ENCODE assay signal across 24 mouse cellular contexts in the genomic region with DNA sequence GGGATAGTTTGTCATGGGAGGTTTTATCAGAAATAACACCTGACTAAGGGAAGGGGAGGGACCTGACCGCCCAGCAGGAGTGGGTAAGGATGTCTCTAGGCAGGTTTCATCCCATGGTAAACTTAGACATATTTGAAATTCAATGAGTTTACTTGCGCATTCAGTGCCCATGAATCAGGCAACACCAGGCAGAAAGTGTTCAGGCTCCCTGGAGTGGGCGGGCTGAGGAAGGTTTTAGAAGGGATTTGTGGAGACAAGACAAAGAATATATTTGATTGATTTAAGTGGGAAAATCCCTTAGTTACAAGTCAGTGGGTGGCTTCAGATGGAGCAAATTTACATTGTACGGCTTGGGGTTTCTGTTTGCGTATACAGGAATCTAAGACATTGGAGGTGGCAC. TPM values are rescaled to one million over a fixed set of nuclear protein-coding genes. Genes with fewer than 3 reads are reported as not detected.
"Had no signal": no experiment of that assay in that cellular context is flagged by ENCODE, and none has a peak within 500 bp of the region (broad histone marks: within the 10 kb centered on the region; RNA-seq: fewer than 3 reads in every experiment).

No protein-coding gene starts in this region.

- H3K4me1 ChIP-seq: neural tube, embryonic 13.5 days had no signal

- H3K9ac ChIP-seq: liver, embryonic 15.5 days; neural tube, embryonic 13.5 days; stomach, embryonic 15.5 days had no signal

- H3K36me3 ChIP-seq: limb, embryonic 10.5 days; liver, embryonic 15.5 days; midbrain, embryonic 10.5 days; neural tube, embryonic 13.5 days; stomach, embryonic 15.5 days had no signal

- H3K4me2 ChIP-seq: liver, embryonic 11.5 days; liver, embryonic 15.5 days; neural tube, embryonic 13.5 days; stomach, embryonic 15.5 days had no signal

- H3K27ac ChIP-seq: kidney, postnatal 0 days; layer of hippocampus, adult 2 months; left cerebral cortex, adult 2 months; limb, embryonic 10.5 days; liver, embryonic 15.5 days; midbrain, embryonic 10.5 days; neural tube, embryonic 13.5 days; stomach, embryonic 15.5 days had no signal

- DNase-seq: kidney, adult 8-10 months; kidney, postnatal 4 days; lung, adult 2 months; lung, postnatal 10 days; lung, postnatal 4 days; thymus, adult 2 months; thymus, postnatal 25 days had no signal

- H3K27me3 ChIP-seq: neural tube, embryonic 13.5 days; stomach, embryonic 15.5 days had no signal

- H3K4me3 ChIP-seq: layer of hippocampus, adult 2 months; left cerebral cortex, adult 2 months; limb, embryonic 10.5 days; liver, embryonic 15.5 days; midbrain, embryonic 10.5 days; neural tube, embryonic 13.5 days; stomach, embryonic 15.5 days had no signal

- H3K9me3 ChIP-seq: limb, embryonic 10.5 days; liver, embryonic 15.5 days; midbrain, embryonic 10.5 days; neural tube, embryonic 13.5 days; stomach, embryonic 15.5 days had no signal

- ATAC-seq: inflammation-experienced regulatory T-cells, adult 6 months; intestine, postnatal 0 days; midbrain, embryonic 16.5 days had no signal

RNA-seq across cellular contexts. Expression of gene Gm11541, which starts 11.3 kb away (rescaled TPM):
- total RNA-seq: layer of hippocampus, adult 2 months; layer of hippocampus, postnatal 10 days; left cerebral cortex, adult 2 months; megakaryocyte, adult 5-6 weeks had no signal
- polyA plus RNA-seq: inflammation-experienced regulatory T-cells, adult 6 months; limb, embryonic 10.5 days; liver, embryonic 11.5 days; liver, embryonic 15.5 days; lung, adult 2 months; midbrain, embryonic 10.5 days; midbrain, embryonic 16.5 days; spleen, adult 2 months; testis, adult 2 months; thymus, adult 2 months; urinary bladder, adult 2 months had no signal

RNA-seq across cellular contexts. Expression of gene Cdc34b, which starts 26.0 kb away (rescaled TPM):
- total RNA-seq: layer of hippocampus, adult 2 months; megakaryocyte, adult 5-6 weeks had no signal
- polyA plus RNA-seq: liver, embryonic 15.5 days; neural tube, embryonic 13.5 days; spleen, adult 2 months; thymus, adult 2 months had no signal
